Mouse (Mus musculus) naive thymus-derived CD4-positive, alpha-beta T cell, adult 2 months (primary cell): ENCODE results near the gene Slc1a7.

Source experiments
- DNase-seq: peaks from one replicate; pipeline ENCODE4 v3.0.0-alpha.2; 2011; ENCODE audit warnings: low read depth

The Slc1a7 gene

DNA sequence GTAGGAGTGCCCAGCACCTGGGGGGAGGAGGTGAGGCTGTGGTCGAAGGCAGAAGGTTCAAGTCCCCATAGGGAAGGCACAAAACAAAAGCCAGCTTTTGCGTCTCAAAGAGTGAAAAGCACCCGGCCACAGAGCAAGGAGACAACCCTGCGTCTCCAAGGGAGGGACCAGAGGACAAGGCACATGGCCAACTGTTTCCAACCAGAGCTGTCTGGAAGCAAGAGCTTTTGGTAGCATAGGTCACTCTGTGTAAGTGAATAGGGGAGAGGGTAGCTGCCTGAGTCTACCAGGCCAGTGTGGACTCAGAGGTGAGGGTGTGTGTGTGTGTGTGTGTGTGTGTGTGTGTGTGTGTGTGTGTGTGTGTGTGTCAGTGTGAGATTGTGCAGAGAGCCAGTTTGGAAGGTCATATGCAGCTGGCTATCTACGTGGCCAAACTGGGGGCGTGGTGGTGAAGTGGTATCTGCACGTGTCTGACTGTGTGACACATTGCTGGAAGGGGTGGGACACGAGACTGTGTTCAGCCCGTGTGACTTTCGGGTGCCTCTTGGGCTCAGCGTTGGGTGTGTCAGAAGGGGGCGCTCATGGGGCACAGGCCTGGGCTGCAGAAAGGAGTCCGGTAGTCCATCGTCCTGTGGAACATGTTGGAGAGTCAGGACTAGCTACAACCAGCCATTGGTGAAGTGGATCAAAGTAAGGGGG is 47.1 kb downstream of the Slc1a7 start:
- DNase-seq, result no peak

DNA sequence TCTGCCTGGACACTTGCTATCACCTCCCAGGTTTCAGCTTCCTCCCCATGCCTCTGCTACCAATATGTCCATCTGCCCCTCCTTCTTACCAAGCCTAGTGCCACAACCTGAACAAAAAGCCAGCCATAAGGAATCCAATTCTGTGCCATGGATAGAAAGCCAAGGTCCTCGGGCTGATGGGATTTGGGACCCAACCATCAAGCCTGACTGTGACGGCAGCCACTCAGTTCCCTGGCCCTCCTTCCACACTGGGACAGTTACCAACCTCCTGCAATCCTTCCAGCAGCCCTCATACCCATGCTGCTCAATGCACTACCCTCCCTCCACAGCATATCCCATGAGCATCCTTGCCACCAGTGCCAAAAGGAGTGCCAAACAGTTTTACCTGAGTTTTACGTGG is 48.2 kb downstream of the Slc1a7 start:
- no peak for DNase-seq

DNA sequence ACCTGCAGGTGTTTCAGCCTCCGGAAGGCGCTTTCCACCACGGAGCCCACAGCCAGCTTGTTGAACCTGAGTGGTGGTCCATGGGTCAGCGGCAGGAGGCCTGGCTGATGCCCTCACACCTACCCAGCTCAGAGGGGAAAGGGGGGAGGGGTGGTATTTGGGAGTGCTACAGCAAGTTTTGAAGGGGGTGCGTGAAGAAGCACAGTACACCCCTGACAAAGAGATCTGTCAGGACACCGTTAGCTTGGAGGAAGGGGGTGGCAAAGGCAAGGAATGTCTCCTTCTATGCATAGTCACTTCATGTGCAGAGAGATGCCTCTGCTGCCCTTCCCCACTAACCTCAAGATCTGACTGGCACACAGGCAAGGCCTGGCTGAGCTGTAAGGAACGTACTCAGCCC is 49.7 kb downstream of the Slc1a7 start:
- DNase-seq, result no peak

DNA sequence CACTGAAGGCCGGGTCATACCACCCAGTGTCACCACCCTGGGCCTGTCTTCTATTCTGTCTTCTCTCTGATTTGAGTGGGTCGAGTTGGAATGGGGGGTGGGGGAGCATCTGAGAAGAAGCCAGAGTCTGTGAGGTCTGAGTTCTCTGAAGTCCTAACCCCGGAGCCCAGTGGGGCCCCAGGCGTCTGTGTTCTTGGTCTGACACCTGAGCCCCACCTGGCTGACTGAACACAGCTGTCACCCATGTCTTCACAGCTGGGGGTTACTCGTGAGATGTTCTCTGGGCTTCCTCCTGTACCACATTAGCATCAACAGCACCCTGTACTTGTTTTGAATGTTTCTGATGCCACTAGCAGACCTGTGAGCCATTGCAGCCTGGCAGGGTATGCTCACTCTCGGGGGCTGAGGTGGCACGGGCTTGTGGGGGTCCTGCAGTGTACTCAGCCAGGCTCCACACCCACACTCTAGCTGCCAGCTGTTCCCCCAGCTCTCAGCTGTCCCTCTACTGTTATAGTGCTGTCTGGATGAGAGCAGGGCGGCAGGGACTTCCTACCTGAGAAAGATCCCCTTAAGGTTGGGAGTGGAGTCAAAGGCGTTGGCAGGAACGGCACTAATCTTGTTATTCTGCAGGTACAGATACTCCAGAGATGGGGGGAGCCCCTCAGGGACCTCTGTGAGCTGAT is 50.2 kb downstream of the Slc1a7 start:
- no peak for DNase-seq

DNA sequence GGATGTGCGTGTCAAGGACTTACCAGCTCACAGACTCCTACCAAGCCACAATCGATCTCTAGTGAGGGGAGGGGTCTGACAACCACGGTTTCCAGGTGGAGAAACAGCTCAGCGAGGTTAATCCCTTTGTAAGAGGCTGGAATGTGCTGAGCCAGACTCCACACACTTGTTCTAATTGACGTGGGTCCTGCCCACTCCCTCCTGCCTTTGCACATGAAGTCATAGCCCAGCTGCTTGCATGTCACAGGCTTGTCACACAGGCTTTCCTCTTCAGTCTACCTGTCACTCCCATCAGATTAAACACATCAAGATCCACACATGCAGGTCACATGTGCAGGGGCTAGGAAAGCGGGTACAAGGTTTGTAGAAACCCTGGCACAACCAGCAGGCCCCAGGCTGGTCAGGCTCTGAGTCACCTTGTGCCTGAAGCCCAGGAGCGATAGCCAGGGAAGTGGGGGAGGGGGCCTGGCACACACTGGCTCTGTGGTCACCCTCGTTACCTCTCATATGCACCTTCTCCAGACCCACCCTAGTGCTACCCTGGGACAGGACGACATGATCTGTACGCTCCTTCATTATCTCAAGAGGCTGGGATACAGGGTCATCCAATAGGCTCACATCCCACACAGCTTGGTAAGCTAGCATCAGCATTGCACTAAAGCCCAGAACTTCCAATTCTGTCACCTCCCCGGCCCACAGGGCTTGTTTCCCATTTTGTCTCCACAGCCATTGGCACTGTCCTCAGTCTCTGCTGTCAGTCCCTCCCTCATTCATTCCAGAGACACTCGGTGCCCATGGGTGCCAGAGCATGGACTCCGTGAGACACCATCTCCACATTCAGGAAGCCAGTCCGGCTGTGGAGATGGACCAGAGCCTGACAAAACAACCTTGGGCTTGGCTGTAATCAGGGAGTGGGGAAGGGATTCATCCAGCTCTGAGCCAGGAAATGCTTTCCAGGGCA is 51.1 kb downstream of the Slc1a7 start:
- DNase-seq, result no peak

DNA sequence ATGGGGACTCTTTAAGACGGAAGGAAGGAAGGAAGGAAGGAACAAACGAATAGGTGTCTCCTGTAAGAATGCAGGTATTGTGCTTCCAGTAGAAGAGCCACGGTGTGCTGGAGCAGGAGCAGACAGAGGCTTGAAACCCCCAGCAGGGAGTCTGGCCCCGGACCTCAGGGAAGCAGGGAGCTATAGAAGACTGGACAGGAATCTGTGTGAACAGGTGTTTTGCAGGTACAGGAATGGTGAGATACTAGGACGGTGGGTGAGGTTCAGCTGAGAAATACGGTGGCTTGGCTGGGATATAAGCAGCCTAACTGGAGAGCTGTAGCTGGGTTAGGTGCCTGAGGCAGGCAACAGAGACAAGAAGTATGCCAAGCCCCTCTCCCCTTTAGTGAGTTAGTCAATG is 52.0 kb downstream of the Slc1a7 start:
- DNase-seq, result no peak

DNA sequence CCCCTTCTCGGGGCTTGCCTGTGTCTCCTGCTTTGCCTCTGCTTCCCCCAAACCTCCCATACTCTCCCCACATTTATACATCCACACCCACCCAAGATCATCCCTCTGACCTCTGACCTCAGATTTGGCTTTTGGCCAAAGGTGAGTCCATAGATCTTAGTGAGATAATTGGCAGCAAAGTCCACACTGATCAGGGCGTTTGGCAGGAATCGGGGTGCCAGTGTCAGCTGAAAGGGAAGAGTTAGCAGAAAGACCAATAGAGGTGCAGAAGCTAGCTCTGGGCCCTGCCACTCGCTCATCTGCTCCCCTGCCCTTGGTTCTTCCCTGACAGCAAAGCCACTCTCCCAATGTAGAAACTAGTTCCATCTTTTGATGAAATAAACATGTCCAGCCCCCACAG is 55.1 kb downstream of the Slc1a7 start:
- DNase-seq, result no peak

DNA sequence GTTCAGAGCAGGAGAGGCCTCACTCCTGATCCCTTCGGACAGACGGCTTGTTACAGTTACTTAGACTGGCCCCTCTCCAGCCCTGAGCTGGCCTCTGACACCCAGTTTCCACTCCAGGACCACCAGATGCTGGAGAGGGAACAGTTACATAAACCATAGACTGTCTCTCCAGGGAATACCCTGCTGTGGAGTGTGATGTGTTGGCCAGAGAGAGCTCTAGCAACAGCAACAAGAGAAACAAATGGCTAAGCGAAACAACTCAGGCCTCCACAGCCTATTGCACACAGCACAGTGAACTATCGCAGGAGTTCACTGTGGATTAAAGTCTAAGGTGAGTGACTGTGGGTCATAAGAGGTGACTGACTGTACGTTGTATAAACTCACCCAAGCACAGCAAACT is 56.5 kb downstream of the Slc1a7 start:
- no peak for DNase-seq

DNA sequence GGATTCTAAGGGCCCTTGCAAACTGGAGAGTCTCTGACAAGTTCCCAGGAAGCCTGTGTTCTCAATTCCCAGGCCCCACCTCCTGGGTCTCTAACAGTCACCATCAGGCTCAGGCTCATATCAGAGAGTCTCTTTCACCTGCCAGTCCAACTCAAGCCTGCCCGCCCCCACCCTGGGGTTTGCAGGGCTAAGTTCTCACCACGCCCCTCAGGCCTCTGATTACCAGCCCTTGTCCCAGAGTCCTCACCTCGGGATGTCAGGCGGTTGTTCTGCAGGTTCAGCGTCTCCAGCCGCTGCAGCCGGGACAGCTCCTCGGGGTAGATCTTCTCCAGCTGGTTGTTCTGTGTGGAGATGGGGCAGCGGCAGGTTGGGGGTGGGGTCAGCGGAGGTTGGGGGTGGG is 57.1 kb downstream of the Slc1a7 start:
- DNase-seq, result no peak

DNA sequence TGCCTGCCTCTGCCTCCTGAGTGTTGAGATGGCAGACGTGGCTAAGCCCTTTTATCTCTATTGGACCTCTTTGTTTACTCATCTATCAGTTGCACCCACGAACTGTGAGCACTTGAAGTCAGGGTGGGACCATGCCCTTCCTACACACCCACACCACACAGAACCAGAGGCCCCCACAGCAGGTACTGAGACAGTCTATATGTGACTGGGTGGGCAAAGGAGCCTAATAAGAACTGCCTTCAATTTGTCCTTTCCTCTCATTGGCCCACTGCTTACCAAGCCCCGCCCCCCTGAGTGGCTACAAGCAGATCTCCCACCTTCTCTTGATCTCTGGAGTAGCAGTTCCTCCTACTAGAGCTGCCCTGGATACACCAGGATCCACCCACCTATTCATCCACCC is 58.1 kb downstream of the Slc1a7 start:
- DNase-seq, result no peak

DNA sequence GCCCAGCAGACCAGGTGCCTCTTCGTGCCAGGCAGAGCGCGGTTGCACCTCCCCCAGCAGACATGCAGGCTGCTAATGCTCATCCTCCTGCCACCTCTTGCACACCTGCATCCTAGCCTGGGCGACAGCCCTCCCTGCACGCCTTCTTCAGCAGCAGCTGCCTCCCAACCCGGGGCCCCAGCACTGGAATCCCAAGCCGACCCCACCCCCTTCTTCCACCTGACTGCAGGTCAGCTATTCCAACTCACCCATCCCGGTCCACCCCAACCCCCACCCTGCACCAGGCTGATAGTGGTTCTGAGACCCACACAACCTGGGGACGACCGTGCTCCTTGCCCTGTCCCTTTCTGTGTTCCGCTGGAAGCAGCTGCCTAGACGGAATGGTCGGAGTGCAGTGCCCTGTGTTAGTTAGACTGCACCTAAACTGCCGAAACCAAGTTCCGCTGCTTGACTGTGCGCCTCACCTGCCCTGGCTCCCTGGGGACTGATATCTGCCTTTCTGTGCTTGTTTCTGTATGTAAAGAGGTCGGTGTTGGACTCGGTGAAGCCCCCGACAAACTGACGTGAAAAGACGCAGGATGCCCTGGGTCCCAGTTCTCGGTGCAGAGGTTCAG is 62.9 kb downstream of the Slc1a7 start:
- no peak for DNase-seq

DNA sequence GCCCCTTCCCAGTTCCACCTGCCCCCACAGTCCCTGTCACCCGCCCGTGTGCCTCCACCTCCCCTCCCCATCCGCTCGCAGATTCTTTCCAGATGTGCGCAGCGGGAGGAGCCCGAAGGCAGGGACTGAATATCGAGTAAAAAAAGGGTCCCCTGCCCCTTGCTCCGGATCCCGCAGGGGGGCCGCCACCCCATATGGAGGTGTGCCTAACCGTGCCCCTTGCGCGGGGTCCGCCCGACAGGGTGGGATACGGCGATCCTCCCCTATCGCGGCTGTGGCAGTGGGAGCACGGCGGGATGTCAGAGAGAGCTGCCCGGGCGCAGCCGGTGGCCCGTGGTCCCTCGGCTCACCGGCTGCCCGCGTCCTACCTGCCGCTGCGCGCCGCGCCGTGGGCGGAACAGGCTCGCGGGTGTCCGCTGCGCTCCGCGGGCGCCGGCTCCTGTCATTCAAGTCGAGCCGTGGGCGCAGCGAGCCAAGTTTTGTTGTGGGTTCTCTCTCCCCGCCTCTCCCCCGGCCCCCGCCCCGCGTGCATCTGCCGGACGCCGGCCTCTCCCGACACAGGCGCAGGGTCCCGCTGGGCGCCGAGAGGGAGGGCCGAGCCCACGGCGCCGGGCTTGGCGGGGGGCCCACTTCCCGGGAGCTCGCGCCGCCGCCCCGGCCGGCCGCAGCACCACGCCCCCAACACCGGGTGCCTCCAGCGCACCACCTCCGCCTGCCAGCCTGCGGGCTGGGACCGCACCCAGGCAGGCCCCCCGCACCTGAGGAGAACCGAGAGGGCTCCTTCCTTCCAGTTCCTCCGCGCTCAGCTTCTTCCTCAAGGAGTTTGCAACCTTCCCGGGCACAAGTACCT is 63.6 kb downstream of the Slc1a7 start:
- no peak for DNase-seq

DNA sequence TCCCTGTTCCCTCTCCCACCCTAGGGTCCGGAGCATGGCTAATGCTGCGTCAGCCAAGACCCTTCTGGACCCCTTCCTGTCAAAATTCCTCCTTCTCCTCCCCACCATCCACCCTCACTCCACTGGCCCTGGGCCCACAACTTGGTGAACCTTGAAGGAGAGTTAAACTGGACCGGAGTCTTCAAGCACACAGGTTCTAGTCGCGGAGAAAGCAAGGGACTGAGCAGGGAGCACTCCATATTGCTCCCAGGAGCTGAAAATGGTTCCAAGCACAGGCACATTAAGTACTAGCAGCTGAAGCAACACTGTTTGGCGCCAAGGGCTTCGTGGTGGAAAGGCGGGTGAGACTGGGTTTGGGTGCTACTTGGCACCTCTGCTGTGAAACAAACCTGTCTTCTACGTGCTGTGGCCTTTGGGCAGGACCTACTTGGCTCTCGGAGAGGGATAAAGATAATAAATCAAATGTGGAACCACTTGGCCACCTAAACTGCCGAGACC is 64.3 kb downstream of the Slc1a7 start:
- DNase-seq, result no peak

DNA sequence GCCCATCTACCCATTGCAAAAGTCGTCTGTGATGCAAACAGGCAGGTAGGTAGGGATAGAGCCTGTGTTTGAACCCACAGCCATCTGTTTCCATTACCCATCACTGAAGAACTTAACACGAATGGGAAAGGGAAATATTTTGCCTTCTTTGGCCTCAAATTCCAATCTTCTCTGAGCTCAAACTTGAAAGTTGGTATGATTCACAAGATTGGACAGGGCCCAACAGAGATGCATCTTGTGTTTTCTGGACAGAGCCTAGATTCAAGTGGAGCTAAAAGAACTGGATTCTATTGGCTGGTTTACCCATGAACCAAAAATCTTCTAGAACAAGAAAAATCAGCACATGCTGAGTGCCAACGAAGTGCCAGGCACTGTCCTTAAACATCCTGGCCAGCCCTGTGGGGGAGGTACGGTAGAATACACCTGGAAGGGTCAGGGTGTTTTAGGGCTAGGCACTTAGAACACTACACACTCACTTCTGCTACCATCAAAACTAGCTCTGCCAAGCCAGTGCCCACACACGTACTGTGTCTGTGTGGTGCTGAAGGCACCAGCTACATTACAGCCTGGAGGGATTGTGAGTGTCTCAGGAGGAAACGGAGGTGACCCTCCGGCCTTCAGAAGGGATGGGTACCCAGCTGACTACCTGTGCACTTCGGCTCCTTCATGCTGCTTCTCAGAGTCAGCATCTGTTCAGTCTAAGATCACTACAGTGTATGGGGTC is 65.1 kb downstream of the Slc1a7 start:
- no peak for DNase-seq

DNA sequence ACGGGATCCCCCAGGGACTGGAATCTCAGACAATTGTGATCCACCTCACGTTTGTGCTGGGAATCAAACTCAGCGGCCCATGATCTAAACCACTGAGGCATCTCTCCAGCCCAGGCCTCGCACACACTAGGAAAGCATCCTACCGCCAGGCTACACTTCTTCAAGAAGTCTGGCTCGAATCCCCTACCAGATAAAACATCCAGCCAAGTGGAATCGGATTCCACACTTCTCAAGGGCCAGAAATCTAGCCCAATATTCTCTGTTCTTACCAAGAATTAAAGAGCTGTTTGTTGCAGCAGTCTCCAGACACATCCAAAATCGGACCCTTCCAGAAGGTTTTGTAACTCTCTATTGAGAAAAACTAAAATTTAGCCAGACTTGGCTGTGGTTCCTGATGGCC is 68.9 kb downstream of the Slc1a7 start:
- no peak for DNase-seq

DNA sequence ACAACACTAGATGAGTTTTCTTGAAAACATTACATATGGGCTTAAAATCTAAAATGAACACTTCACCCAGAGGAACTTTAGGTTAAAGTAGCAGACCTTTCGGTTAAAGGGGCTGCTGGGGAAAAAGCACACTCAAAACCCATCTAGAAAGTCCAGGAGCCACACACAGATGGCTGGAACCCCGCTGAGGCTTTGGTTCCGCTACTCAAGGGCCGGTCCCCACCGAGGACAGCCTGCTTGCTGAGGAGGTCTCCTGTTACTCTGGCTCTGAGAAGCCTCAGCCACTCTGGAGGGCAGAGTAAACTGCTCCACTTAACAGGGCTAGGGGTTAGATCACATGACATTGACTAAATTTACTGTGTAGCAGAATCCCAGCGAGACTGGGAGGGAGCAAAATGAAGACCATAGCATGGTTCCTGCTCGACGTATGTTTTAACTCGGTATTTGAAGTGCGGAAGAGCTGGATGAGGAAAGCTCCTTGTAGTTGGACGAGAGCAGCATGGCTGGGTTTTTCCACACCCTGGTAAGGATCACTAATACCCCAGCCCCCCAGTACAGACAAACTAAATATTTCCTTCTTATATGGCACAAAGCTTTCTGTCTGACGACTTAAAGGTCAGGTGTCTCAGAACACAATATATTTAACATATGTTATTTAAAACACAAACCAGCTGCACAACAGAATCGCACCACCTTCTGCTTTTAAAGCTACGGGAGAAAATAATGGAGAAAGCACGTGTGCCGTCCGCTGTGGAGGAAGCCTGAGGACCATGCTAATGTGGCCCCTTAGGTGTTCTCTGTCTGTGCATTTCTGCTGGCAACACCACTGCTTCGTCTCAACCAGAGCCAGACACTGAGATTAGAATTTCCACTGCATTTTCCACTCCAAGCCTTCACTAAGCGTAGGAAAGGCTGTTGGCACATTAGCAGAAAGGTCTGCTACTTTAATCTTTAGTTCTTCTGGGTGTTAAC is 77.3 kb downstream of the Slc1a7 start:
- DNase-seq, result no peak

DNA sequence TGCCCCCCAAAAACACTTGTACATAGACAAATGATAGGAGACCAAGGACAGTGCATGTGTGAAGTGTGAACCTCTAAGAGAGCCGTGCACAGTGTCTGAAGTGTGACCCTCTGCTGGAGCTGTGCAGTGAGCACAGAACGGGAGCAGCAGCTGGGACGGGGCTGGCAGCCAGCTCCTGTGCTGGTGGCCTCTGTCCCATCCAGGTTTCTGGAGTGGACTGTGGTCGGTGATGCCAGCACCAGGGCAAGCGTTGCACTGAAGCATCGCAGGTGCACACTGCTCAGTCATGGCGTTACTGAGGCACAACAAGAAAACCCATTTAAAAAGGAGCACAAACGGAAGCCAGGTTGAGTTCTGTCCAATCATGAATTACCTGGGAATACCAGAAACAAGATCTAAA is 78.0 kb downstream of the Slc1a7 start:
- DNase-seq, result no peak

DNA sequence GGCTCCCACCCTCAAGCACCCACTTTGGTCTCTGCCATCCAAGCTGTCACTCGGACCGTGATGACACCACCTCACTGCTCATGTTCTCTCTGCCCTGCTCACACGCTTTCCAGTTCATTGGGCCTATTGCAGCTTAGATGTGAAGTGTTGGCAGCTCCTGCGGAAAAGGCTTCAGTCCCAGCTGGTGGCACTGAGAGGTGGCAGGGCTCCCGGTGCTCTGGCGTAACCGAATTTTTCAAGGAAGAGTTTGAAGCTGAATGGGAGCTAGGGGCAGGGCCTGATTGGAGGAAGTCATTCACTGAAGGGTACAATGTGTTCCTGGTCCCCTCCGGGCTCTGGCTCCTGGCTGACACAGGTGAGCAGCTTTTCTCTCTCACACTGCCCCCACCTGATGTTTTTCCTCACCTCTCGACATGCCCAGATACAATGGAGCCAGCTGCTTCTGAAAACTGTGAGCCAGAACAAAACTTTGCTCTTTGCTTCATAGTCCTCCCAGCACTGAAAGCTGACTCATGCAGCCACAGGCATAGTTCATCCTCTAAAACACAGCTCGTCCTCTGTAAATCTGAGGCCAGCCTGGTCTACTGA is 83.6 kb downstream of the Slc1a7 start:
- DNase-seq, result no peak

DNA sequence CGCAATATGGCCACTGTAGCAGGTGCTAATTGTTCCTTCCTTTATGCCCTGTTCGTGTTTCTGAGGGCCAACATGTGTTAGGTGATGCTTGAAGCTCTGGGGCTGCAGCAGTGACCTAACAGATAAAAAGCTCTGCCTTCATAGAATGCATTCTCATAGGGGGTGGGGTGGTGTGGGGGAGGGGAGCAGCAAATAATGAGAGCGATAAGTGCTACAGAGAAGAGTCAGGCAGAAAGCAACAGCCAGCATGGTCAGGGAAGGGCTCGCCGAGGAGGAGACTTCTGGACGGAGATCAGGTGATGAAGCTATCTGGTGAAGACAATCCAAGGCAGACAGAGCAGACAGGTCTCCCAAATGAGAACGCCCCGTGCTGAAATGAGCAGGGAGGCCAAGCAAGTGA is 84.5 kb downstream of the Slc1a7 start:
- no peak for DNase-seq
